Mouse (Mus musculus) CH12F3 (cell line): ENCODE results near the gene Col27a1.

Experiments
- in situ Hi-C: fragments of 300-500 bp; cut with MboI; formaldehyde crosslinking; loops from 2 replicates; pipeline ENCODE4 v1.14.3; 2020; ENCODE audit warnings: low sequenced_read_pairs

Gene Col27a1

DNA sequence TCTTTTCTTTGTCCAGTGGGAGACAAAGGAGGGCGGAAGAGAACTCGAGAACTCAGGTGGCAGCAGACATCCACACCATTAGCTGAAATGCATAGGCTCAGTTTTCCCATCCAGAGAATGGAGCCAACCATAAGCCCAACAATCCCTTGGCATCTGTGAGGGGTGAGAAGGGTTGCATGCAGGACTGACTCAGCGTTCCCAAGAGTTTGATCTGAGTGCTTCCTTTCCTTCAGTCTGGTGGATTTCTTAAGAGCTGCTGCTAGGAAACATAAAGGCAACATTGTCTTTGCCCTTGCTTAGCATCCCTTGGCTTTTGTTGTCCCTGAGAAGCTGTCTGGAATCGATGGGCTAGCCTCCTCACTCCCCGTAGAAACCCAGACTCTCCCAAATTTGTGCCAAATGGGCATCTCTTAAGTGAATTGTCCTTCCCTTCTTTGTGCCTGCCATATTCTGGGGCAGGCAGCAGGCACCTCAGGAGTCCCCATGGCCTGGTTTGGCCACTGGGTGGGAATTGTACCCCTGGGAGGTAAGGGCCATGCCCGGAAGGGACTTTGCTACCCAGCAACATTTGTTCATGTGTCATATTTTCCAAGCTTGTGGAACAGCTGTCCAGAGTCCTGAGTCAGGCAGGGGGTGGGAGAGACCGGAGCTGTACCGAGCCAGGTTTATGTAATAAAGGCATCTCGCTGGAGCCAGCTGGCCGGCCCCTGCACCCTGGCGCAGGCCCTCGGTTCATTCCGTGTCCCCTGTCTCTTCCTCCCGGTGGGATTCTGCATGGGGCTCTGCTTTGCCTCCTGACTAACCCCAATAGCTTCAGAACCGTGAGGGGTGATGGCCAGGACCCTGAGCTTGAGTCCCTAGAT lies 7.5 kb downstream of the Col27a1 start:
- in situ Hi-C loops, result no loop called here

DNA sequence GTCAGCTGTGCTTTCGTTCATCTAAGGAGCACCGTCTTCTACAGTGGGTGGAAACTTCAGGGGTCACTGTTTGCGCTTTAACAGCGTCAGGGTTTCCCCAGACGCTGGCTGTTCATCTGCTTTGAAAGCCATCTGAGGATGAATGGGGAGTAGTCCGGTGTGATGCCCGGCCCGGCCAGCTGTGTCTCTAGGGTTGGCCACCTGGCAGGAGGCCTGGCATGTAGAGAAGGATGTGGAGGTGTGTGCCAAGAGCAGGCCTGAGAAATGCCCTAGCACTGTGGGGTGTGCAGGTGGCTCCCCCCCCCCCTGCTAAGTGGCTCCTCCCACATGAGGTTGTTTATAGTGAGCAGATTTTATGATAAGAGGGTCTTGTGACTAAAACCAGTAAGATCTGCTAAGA lies 8.4 kb downstream of the Col27a1 start:
- in situ Hi-C loops, result no loop called here

DNA sequence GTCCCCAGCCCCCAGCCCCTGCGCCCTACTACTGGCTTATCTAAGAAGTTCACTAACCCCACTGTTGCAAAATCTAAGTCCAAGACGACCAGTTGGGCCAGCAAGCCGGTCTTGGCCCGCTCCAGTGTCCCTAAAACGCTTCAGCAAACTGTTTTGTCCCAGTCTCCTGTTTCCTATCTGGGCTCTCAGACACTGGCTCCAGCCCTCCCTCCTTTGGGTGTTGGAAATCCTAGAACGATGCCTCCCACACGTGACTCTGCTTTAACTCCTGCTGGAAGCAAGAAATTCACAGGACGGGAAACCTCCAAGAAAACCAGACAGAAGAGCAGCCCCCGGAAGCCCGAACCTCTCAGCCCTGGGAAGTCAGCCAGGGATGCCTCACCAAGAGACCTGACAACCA lies 11.6 kb downstream of the Col27a1 start:
- in situ Hi-C loops, result no loop called here

DNA sequence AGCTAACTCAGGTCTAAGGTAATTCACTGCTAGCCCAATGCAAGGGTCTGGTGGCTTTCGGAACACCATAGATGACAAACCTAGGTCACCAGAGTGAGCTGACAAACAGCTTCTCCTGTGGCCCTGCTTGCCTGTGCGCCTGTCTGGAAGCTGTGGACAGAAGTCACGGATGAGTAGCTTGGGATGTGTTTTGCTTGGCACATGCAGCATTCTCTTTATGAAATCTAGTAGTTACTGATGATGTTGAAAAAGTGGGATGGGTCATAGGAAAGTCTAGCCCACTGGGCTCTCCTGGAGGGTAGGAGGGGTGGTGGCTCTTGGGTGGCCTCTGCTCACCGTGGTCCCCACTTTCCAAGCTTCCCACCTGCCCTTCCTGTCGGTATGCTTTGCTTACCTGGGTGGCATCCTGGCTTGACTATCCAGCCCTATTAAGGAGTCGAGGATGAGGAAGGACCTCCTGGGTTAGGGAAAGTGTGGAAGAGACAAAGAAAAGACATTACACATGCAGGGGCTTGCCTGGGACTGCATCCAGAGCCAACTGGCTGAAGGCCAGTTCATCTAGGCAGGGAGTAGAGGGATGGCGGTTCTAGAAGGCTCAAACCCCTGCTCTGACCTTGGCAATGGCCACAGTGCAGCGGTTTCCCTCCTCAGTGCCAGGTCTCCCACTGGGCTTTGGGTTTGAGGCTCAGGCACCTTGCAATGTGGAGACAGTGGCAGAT lies 12.5 kb downstream of the Col27a1 start:
- in situ Hi-C loops, result no loop called here

DNA sequence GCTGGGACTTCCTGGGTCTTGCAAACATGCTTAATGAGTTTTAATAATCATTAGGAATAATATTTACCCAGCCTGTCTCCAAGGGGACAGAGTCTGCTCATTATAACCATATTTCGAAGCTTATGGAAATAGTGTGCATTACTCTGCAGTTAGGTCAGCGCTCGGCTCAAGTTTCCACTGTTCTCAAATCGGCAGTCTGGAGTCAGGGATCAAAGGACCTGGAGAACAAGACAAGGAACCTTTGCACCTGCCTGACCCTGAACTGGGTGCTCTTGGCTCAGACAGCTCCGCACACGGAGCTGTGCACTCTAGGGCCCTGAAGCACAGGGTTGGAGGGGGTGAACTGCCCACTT lies 13.1 kb downstream of the Col27a1 start:
- in situ Hi-C loops, result no loop called here

DNA sequence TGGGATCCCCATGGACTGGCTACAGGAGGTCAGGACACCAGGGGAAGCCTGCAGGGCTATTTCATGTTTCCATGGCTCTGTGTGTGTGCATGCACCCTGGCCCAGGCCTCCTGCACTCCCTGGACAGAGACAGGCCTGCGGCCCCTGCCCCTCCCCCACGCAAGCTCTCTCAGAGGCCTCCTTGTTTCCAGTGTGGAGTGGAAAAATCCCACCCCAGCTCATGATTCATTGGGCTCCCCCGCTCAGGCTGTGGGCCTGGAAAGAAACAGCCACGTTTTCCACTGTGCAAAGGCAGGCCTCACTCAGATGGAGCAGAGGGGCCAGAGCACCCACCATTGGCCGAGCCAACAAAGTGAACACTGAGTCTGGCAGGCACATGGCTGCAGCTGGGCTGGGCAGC lies 15.1 kb downstream of the Col27a1 start:
- in situ Hi-C loops, result no loop called here

DNA sequence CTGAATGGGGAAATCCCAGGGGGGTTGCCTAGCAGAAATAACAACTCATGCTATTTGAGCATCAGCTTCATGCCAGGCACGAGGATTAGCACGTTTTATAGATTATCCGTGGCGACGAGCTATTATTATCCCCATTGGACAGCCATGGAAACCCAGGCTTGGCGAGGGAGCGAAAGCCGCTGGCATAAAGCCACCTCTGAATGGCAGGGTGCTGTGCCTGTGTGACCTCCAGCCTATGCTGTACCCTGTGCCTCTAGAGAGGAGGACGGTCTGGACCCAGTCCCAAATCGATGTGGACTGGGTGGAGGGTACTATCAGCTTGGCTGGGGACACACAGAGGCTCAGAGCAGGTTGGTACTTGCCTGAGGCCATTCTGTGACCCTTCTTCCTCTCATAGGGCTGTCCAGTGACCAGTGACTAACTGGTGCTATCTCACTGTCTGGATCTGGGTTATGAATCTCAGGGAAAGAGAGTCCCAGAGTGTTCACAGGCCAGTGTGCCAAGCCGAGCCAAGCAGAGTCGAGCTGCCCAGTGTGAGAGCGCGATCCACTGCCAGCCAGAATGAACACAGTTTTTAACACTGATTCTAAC lies 16.3 kb downstream of the Col27a1 start:
- in situ Hi-C loops, result no loop called here

DNA sequence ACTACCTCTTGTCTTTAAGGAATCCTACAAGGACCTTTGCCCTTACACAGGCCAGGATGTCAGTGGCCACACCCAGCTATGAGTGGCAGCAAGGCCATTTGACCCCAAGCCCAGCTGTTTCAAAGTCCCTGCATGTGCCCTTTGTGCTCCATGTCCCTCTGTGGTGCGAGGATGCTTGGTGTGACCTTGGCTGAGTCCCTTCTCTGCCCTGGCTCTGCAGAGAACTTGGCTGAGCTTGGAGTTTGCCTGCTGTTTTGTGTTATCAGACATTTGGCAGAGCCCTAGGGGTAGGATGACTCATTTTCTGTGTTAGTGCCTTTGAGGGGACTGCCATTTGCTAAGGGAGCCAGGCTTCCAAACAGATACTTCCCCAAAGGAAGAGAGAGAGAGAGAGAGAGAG lies 17.3 kb downstream of the Col27a1 start:
- in situ Hi-C loops, result no loop called here

DNA sequence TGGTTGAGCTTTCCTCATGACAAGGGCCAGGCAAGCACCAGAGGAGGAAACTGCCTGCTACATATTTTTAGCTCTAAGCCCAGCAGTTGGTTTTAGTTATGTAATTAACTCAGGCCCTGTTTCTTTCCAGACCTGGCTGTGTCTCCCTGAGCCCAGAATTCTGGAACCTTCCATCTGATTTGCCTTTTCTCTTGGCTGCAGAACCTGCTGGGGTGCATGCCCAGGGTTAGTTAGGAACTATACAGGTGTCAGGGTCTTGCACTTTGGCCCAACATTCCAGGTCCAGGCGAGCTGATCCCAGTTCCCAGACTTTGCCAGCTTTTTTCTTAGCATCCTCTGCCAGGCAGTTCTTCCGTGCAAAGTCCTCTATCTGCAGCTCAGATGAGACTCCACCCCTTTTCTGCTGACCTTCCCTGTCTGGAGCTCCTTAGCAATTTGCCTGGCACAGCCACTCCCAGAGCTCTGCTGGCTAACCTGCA lies 18.8 kb downstream of the Col27a1 start:
- in situ Hi-C loops, result no loop called here

DNA sequence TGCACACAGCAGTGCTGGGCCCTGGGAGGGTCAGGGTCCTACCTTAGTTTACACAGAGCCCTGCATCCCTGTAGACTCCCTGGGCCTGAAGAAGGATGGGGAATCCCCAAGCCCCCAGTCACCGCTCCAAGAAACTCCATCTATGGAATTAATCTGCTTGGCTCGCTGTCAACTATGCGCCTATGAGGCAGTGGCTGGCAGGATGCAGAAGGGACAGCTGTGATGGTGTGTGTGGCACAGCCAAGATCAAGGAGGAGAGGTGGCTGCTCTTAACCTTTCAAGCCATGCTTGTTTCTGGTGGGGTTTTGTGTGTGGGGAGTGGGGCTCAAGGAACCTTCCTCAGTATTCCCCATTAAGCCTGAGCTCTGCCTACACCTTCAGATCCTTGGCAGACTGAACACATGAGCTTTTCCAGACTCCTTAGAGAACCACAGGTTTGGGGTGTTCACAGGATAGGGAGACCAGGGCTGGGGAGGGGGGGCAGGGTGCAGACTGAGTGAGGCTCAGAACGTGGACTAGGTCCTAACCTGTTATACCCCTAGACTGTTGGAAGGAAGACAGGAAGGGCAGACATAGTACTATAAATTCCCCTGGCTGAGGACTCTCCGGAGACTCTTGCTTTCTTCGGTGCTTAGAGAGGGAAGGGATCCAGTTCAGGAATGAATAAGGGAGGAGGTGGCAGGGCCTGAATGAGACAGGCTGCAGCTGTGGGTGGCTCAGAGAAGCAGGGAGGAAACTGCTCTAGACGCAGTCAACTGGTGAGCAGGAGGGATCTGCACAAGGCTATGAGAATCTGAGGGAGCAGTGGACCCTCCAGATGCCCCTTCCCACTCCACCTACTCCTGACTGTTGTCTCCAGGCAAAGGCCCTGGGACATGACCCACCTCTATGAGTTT lies 20.0 kb downstream of the Col27a1 start:
- in situ Hi-C loops, result no loop called here

DNA sequence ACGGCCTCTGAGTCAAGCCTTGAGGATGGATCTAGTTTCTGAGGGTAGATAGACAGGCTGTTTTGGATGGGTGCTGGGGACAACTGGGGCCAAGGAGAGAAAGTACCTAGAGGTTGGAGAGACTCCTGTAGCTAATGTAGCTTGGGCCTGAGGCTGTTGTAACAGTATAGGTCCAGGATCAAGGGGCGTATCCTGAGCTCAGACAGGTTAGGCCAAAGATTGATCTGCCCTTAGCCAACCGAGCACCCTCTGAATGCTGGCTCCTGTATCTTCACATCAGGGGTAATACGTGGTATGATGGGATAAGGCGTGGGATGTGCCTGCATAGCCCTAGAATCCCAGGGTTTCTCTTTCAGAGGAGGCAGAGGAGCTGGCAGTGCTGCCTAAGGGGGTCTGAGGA lies 21.0 kb downstream of the Col27a1 start:
- in situ Hi-C loops, result no loop called here

DNA sequence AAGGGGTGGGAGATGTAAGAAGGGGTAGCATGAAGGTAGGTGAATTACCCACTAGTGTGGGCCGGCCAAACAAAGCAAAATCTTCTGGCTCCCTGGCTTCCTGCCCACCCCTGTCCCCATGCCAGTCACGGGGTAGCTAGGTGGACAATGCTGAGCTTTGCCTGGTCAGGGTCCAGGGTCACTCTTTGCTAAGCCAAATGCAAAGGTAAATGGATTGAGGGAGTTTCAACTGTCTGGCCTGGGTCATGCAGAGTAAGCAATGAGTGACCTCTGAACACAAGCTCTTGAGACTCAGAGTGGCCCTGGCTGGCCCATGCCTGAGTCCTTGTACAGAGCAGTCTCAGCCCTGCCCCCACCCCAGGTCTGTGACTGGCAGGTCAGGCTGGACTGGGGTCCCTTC lies 22.4 kb downstream of the Col27a1 start:
- in situ Hi-C loops, result no loop called here

DNA sequence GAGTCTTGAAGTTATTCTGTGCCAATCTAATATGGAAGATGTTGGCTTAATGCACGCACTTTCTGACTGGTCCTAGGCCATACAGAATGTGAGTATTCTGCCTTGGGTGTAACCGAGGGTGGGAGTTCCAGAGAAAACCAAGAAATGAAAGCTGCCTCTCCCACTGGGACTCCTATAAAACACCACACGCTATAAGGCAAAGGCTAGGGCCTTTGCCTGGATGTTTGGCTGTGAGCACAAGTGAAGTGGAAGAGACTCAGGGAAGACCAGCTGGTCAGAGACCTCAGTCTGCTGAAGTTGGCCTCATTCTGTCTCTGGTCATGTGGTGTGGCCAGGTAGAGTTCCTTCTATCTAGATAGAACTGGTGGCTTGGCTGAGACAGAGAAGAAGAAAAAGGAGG lies 23.4 kb downstream of the Col27a1 start:
- in situ Hi-C loops, result no loop called here

DNA sequence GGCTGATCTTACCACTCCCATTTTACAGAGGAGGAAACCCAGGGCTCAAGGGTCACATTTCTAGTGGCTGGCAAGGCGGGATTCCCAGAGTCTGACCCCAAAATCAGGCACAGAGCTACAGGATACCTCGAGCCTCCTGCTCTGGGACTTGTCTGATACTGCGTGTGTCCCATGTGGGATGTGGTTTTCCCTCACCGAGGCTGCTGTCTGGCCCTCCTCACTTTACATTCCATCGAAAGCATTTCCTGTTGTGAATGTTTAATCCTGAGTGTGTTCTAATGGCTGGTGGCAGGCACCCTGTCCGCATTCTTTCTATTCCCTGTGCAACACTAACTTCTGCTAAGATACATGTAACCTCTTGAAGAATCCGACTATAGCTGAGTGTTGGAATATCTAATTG lies 24.3 kb downstream of the Col27a1 start:
- in situ Hi-C loops, result no loop called here

DNA sequence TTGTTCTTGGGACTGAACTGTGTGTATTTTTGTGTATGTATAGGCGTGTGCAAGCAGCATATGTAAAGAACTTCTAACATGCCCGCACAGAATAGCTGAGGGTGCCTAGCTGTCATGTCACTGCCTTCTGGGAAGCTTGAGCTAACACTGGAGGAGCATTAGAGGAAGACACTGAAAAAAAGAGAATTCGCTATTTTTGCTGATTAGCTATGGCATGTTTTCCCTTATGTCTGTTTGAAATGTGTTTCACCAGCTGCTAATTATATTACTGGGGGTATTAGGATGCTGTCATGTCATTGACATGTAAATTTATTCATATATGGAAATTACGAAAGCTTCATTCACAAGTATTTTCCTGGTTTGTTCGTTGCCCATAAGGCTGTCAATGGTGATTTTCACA lies 24.9 kb downstream of the Col27a1 start:
- in situ Hi-C loops, result no loop called here

DNA sequence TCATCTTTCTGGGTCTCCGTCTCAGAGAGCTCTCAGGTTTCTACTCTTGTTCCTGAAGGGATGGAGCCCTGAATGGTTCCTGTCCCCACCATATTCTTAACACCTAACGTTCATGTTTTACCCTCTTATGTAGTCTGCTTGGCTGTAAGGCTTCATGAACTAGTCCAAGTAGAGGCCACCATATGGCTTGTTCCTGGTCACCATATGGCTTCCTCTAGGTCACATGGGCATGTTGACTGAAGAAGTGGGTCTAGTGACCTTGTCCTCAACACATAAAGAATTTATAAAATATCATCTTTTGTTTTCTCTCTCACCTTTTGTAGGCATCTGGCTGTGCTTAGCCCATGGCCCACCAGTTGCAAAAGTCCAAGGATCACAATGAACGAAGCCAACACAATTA lies 27.2 kb downstream of the Col27a1 start:
- in situ Hi-C loops, result no loop called here

DNA sequence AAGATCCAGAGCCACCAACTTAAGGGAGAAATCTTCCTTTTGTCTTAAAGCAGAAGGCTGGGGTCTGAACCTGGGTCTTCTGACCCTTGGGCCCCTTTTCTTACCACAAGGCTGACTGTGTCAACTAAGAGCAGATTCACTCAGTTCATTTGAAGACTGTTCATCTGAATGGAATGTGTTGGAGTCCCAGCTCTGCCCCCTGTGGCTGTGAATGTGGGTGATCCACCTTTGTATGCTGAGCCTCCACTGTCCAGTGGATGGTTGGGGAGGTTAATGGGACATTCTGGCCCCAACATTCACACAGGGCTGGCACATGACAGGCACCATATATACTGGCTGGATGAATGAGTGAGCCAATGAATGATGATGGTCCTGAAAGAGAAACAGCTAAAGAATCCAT lies 34.2 kb downstream of the Col27a1 start:
- in situ Hi-C loops, result no loop called here

DNA sequence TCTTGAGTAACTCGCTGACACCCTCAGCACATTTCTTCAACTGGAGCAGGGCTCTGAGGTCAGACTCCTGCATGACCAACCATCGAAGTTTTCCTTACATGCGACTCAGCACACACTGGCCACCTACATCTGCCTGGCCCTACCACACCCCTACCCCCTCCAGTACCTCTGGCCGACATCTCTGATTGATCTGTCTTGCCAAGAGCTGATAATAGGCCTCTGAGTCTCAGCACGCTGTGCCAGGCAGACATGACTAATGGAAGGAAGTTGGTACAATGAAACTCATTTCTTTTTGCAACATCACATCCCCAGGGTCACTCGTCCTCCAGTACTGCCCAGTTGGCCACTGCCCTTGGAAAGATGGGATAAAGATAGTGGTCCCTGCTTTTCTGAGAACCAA lies 35.1 kb downstream of the Col27a1 start:
- in situ Hi-C loops, result no loop called here

DNA sequence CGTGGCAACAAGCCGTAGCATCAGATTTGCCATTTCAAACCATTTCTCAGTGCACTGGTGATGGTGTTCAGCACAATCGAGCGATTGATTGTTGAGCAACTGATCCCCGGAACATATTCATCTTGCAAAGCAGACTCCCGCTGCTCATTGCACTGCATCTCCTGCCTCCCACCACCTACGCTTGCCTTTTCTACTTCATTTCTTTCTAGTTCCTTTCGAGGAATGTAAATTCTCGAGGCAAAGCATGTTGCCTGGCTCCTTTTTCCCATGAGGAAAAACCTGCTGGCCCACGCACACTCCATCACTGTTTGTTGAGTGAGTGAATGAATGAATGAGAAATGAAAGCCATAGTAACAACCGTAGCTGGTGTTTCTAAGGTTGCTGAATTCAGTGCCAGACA lies 38.0 kb downstream of the Col27a1 start:
- in situ Hi-C loops, result no loop called here

DNA sequence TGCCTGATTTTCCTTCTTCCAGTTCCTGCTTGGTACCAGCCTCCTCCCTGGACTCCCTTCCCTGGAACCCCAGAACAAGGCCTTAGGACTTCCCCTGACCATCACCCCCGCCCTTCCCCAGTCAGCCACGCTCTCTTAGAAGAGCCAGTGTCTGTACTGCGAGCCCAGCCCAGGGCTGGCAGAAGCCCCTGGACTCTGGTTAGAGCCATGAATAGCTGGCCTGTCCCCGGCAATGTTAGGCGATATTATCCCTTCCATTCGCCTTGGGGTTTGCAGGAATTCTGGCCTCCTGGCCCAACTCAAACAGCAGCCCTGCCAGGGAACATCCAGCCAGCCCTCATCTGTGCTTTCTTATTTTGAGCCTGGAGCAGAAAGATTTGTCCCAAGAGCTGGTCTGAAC lies 39.9 kb downstream of the Col27a1 start:
- in situ Hi-C loops, result no loop called here

DNA sequence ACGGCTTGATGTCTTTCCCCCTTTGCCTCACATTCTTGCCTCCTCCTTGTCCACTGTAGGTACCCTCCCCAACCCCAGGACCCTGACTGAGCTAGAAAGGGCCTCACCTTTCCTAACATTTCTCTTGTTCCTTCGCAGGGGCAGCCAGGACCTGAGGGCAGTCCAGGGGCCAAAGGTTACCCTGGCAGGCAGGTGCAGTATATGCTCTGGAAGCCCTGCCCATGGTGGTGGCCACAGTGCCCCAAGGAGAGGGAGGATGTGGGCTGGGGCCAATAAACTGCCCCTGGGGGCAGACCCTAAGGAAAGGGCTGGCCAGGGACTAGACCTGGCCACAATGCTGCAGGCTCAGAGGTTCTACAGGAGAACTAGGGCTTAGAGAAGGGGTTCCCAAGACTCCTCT lies 40.3 kb downstream of the Col27a1 start:
- in situ Hi-C loops, result no loop called here
